Mouse (Mus musculus) liver, embryonic 11.5 days (tissue): ENCODE data around the gene Actn1. TPM values are rescaled to one million over a fixed set of nuclear protein-coding genes. Genes with fewer than 3 reads are reported as not detected.

Experiments
- polyA plus RNA-seq: library from polyadenylated mRNA; unstranded; fragments of >200 nt; fragmentation: Nextera tagmentation; extraction: Ambion mirVana; gene quantifications from 2 replicates; pipeline ENCODE4 v1.2.1, GENCODE M21; 2014

Gene Actn1
- polyA plus RNA-seq, 1 experiment from 2014 or later = 28.3 TPM

Other genes starting within 250 kb of the Actn1 start
- gene Zfp36l1, start 147.4 kb downstream of the Actn1 start, polyA plus RNA-seq = 69.6 and 72.7 TPM in 2 replicates
- gene Dcaf5, start 176.2 kb upstream of the Actn1 start, polyA plus RNA-seq = 5.1 and 5.2 TPM in 2 replicates
- 17.5 and 18.7 TPM in 2 replicates for gene Exd2, start 202.7 kb upstream of the Actn1 start, polyA plus RNA-seq